Mouse (Mus musculus): ENCODE results near the gene Immp1l. TPM values are rescaled to one million over a fixed set of nuclear protein-coding genes. Genes with fewer than 3 reads are reported as not detected.

Gene Immp1l
- polyA plus RNA-seq, 1 experiment from 2014 or later: 86.3 TPM

GRCm38 (mm10) chr2:105951350-105951940 lies 47.0 kb downstream of the Immp1l start:
- H3K9me3 ChIP-seq: no peaks in the 10 kb centered on the region
- H3K9ac ChIP-seq: no peak overlapping the region
- no peak overlapping the region for H3K27ac ChIP-seq
- H3K36me3 ChIP-seq (replicated peaks): no peaks in the 10 kb centered on the region
- no peak for ATAC-seq (replicated peaks)
- H3K4me2 ChIP-seq: no peak overlapping the region
- no peaks in the 10 kb centered on the region for H3K27me3 ChIP-seq (replicated peaks)
- H3K4me1 ChIP-seq: no peaks in the 10 kb centered on the region
- WGBS: 96% methylated on average over 1 of the region's 1 CpGs
- H3K4me3 ChIP-seq: no peak overlapping the region

GRCm38 (mm10) chr2:105953862-105954261 lies 49.4 kb downstream of the Immp1l start:
- Histone ChIP-seq H3K27ac (no peak overlapping the region), H3K9me3 (no peaks in the 10 kb centered on the region), H3K36me3 (replicated peaks) (no peaks in the 10 kb centered on the region), H3K9ac (no peak overlapping the region), H3K27me3 (replicated peaks) (no peaks in the 10 kb centered on the region), H3K4me3 (no peak overlapping the region), H3K4me1 (no peaks in the 10 kb centered on the region), H3K4me2 (no peak overlapping the region)
- no peak for ATAC-seq (replicated peaks)
- WGBS: 94% methylated on average over 4 of the region's 4 CpGs

- ATAC-seq (replicated peaks): no peak
- WGBS: 90% methylated on average over 1 of the region's 1 CpGs
These were observed 59.0 kb downstream of the Immp1l start for GRCm38 (mm10) chr2:105963447-105963846.

GRCm38 (mm10) chr2:105973941-105974340 lies 69.5 kb downstream of the Immp1l start:
- Histone ChIP-seq H3K36me3 (replicated peaks) (peaks cover 5% of the 10 kb centered on the region; the same call in 1 of the 2 replicates), H3K27ac (no peak overlapping the region), H3K4me3 (no peak overlapping the region), H3K4me1 (no peaks in the 10 kb centered on the region), H3K9me3 (no peaks in the 10 kb centered on the region), H3K4me2 (no peak overlapping the region), H3K9ac (no peak overlapping the region), H3K27me3 (replicated peaks) (no peaks in the 10 kb centered on the region)
- WGBS: 3% methylated on average over 2 of the region's 2 CpGs
- no peak for ATAC-seq (replicated peaks)

More at GRCm38 (mm10) chr2:105963447-105963846, 59.0 kb downstream of the Immp1l start:
- Histone ChIP-seq H3K27ac (no peak overlapping the region), H3K9me3 (no peaks in the 10 kb centered on the region), H3K36me3 (replicated peaks) (no peaks in the 10 kb centered on the region), H3K4me2 (no peak overlapping the region), H3K4me1 (no peaks in the 10 kb centered on the region), H3K27me3 (replicated peaks) (no peaks in the 10 kb centered on the region), H3K9ac (no peak overlapping the region), H3K4me3 (no peak overlapping the region)

- H3K4me3 ChIP-seq: no peak overlapping the region
- ATAC-seq (replicated peaks): no peak
- no peaks in the 10 kb centered on the region for H3K4me1 ChIP-seq
- no peaks in the 10 kb centered on the region for H3K9me3 ChIP-seq
- no peak overlapping the region for H3K4me2 ChIP-seq
- H3K36me3 ChIP-seq (replicated peaks): no peaks in the 10 kb centered on the region
- H3K27me3 ChIP-seq (replicated peaks): no peaks in the 10 kb centered on the region
- no peak overlapping the region for H3K9ac ChIP-seq
- 94% methylated on average over 2 of the region's 2 CpGs for WGBS
- no peak overlapping the region for H3K27ac ChIP-seq
These were observed 73.6 kb downstream of the Immp1l start for GRCm38 (mm10) chr2:105978065-105978464.

GRCm38 (mm10) chr2:105985206-105985605 lies 80.8 kb downstream of the Immp1l start:
- H3K27ac ChIP-seq: no peak overlapping the region
- ATAC-seq (replicated peaks): no peak
- no peak overlapping the region for H3K4me3 ChIP-seq
- no peaks in the 10 kb centered on the region for H3K27me3 ChIP-seq (replicated peaks)
- no peaks in the 10 kb centered on the region for H3K4me1 ChIP-seq
- H3K9ac ChIP-seq: no peak overlapping the region
- H3K9me3 ChIP-seq: peaks cover 4% of the 10 kb centered on the region; the same call in 1 of the 2 replicates
- no peak overlapping the region for H3K4me2 ChIP-seq
- no peaks in the 10 kb centered on the region for H3K36me3 ChIP-seq (replicated peaks)
- WGBS: 69% methylated on average over 7 of the region's 7 CpGs

GRCm38 (mm10) chr2:105987131-105987530 lies 82.7 kb downstream of the Immp1l start:
- Histone ChIP-seq H3K9me3 (peaks cover 4% of the 10 kb centered on the region; the same call in 1 of the 2 replicates), H3K27ac (no peak overlapping the region), H3K36me3 (replicated peaks) (no peaks in the 10 kb centered on the region), H3K27me3 (replicated peaks) (no peaks in the 10 kb centered on the region), H3K4me1 (no peaks in the 10 kb centered on the region), H3K4me3 (no peak overlapping the region), H3K9ac (no peak overlapping the region), H3K4me2 (no peak overlapping the region)
- 31% methylated on average over 1 of the region's 1 CpGs for WGBS
- no peak for ATAC-seq (replicated peaks)

- Histone ChIP-seq H3K9me3 (peaks cover 4% of the 10 kb centered on the region; the same call in 1 of the 2 replicates), H3K9ac (no peak overlapping the region), H3K36me3 (replicated peaks) (no peaks in the 10 kb centered on the region), H3K4me2 (no peak overlapping the region), H3K4me3 (no peak overlapping the region), H3K27me3 (replicated peaks) (no peaks in the 10 kb centered on the region), H3K4me1 (no peaks in the 10 kb centered on the region), H3K27ac (no peak overlapping the region)
- ATAC-seq (replicated peaks): no peak
- 20% methylated on average over 2 of the region's 2 CpGs for WGBS
These were observed 83.6 kb downstream of the Immp1l start for GRCm38 (mm10) chr2:105987999-105988398.

- H3K4me3 ChIP-seq: peak within 1 kb of the TSS; percentile 88
- ATAC-seq (replicated peaks): peak; percentile 98
- H3K27me3 ChIP-seq (replicated peaks): 0 out of 2 replicates have a peak, but pooled peaks cover 3% of the 10 kb centered on the region
- H3K4me1 ChIP-seq: peaks cover 11% of the 10 kb centered on the region
- peak within 1 kb of the TSS; percentile 95 for H3K9ac ChIP-seq
- no peaks in the 10 kb centered on the region for H3K36me3 ChIP-seq (replicated peaks)
- peak within 1 kb of the TSS; percentile 84 for H3K27ac ChIP-seq
- H3K9me3 ChIP-seq: no peaks in the 10 kb centered on the region
- 1% methylated on average over 44 of the region's 44 CpGs for WGBS
- peak within 1 kb of the TSS; percentile 64 for H3K4me2 ChIP-seq
These were observed 98.6 kb downstream of the Immp1l start, which contains the start of gene Dnajc24 for GRCm38 (mm10) chr2:106002835-106003739. TSS of gene Dnajc24 (minus strand) at chr2:106003549.

GRCm38 (mm10) chr2:106008415-106008814 lies 104.0 kb downstream of the Immp1l start:
- no peaks in the 10 kb centered on the region for H3K9me3 ChIP-seq
- no peak overlapping the region for H3K27ac ChIP-seq
- no peak for ATAC-seq (replicated peaks)
- no peak overlapping the region for H3K4me2 ChIP-seq
- no peak overlapping the region for H3K9ac ChIP-seq
- 0 out of 2 replicates have a peak, but pooled peaks cover 3% of the 10 kb centered on the region for H3K27me3 ChIP-seq (replicated peaks)
- 82% methylated on average over 2 of the region's 2 CpGs for WGBS
- H3K36me3 ChIP-seq (replicated peaks): no peaks in the 10 kb centered on the region
- H3K4me3 ChIP-seq: no peak overlapping the region
- no peaks in the 10 kb centered on the region for H3K4me1 ChIP-seq
